Mouse (Mus musculus) ES-E14 (cell line): ENCODE data around the gene Klhl26. TPM values are rescaled to one million over a fixed set of nuclear protein-coding genes. Genes with fewer than 3 reads are reported as not detected.

Source experiments
- DNase-seq: peaks from one replicate; pipeline ENCODE4 v3.0.0-alpha.2; 2013; ENCODE audit warnings: low read depth, low spot score
- H3K27ac ChIP-seq: 2 replicates; pipeline ENCODE4 v1.5.1; 2012; ENCODE audit warnings: low read depth, mild to moderate bottlenecking, low read length, moderate library complexity, mixed read lengths; ENCODE audit not compliant: poor library complexity, insufficient read depth, severe bottlenecking
- H3K36me3 ChIP-seq: 2 replicates; pipeline ENCODE4 v1.6.1; 2012; ENCODE audit warnings: mild to moderate bottlenecking, low read length, moderate library complexity, mixed read lengths; ENCODE audit not compliant: control insufficient read depth, poor library complexity, insufficient read depth, severe bottlenecking
- H3K4me1 ChIP-seq, 2 experiments: fragments of 150-350 bp in 1 of 2; sonication (generic) in 1 of 2; 2 replicates each; pipeline ENCODE4 v1.6.1; 2012; ENCODE audit warnings: low read length in 2 of 2, mild to moderate bottlenecking in 1 of 2, mixed read lengths in 1 of 2; ENCODE audit not compliant: control insufficient read depth in 2 of 2, insufficient read depth in 2 of 2, poor library complexity in 1 of 2
- H3K4me3 ChIP-seq, 2 experiments: fragments of 150-350 bp in 1 of 2; sonication (generic) in 1 of 2; 2 replicates each; pipeline ENCODE4 v1.5.1; 2012; ENCODE audit warnings: low read length in 2 of 2, low read depth in 1 of 2, mild to moderate bottlenecking in 1 of 2, mixed read lengths in 1 of 2; ENCODE audit not compliant: insufficient read depth in 1 of 2, poor library complexity in 1 of 2, severe bottlenecking in 1 of 2
- H3K9ac ChIP-seq: 2 replicates; pipeline ENCODE4 v1.6.1; 2012; ENCODE audit warnings: low read depth, mild to moderate bottlenecking, low read length, mixed read lengths; ENCODE audit not compliant: poor library complexity, insufficient read depth, severe bottlenecking
- H3K9me3 ChIP-seq: fragments of 150-350 bp; sonication (generic); 2 replicates; pipeline ENCODE4 v1.6.1; 2012; ENCODE audit warnings: low read depth, mild to moderate bottlenecking, low read length; ENCODE audit not compliant: control insufficient read depth, insufficient read depth
- CHD2 ChIP-seq: IDR thresholded peaks from 2 replicates; pipeline ENCODE4 v1.6.1; 2014; ENCODE audit warnings: mild to moderate bottlenecking, low read depth, low read length, inconsistent platforms
- HCFC1 ChIP-seq: IDR thresholded peaks from 2 replicates; pipeline ENCODE4 v1.6.1; 2012; ENCODE audit warnings: low read length, inconsistent platforms, borderline replicate concordance; ENCODE audit not compliant: insufficient read depth
- MAFK ChIP-seq: IDR thresholded peaks from 2 replicates; pipeline ENCODE4 v1.6.1; 2014; ENCODE audit warnings: mild to moderate bottlenecking, low read depth, low read length, inconsistent platforms; ENCODE audit not compliant: insufficient read depth
- ZC3H11A ChIP-seq: IDR thresholded peaks from 2 replicates; pipeline ENCODE4 v1.6.1; 2012; ENCODE audit warnings: low read depth, mild to moderate bottlenecking, inconsistent platforms, low read length, borderline replicate concordance
- ZNF384 ChIP-seq: IDR thresholded peaks from 2 replicates; pipeline ENCODE4 v1.6.1; 2012; ENCODE audit warnings: low read depth, low read length, inconsistent platforms
- in situ Hi-C, 2 experiments: fragments of 600-800 bp; cut with MboI; formaldehyde crosslinking; loops; one replicate each; pipeline ENCODE4 v1.15.1; 2025; ENCODE audit warnings: low sequenced_read_pairs in 2 of 2, inconsistent platforms in 1 of 2; ENCODE audit not compliant: unreplicated experiment in 2 of 2
- total RNA-seq: library from RNA; depleted of rRNA; stranded (reverse); fragments of 300-350 nt; gene quantifications from 2 replicates; pipeline ENCODE4 v1.2.3, GENCODE M21; 2012

Gene Klhl26
- total RNA-seq, 1 experiment: 22.8 TPM

DNA sequence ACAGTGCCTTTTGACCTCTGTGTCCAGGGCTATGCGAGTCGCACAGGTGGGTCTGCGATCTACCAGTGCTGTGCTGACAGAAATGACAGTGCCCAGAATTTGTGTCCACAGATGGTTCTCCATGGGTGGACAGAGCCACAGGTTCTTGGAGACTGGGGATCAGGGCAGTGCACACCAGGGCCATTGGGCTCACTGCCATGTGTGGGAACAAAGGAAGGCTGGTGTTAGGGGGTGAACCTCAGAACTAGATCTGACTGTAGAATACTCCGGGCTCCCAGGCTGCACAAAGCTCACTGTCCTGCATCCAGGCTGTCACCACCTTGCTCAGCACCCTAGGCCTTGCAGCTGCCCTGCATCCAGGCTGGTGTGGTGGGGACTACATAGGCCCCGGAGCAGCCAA, 66.5 kb downstream of the Klhl26 start:
- Histone ChIP-seq H3K9me3 (no peaks in the 10 kb centered on the region), H3K27ac (no peak overlapping the region), H3K36me3 (no peaks in the 10 kb centered on the region), H3K9ac (no peak overlapping the region), H3K4me3 (no peak overlapping the region), H3K4me1 (peaks cover 0 to 4% of the 10 kb centered on the region in 2 experiments; a peak in 1 of 4 replicates)
- in situ Hi-C loops: no loop called here
- no peak for DNase-seq
- TF ChIP-seq ZNF384: no peak
- TF ChIP-seq MAFK: no peak
- TF ChIP-seq HCFC1: no peak
- TF ChIP-seq ZC3H11A: no peak
- no peak for TF ChIP-seq CHD2

DNA sequence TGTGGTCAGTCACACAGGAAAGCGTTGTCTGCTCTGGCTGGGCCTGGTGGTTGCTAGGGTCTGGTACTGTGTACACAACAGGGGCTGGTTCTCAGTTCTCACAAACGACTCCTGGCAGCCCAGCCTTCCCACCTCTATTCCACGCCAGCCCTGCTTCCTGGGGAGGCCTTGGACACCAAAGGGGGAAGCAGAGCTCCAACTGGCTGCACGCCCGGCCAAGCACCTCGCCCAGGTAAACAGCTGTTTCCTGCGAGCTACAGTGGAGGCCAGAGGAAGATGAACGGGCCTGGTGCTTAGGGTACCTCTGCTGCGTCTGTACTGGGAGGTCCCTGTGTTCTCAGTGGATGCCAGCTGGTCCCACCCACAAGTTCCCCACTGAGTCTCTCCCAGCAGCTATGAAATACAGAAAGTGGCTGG, 67.3 kb downstream of the Klhl26 start:
- TF ChIP-seq MAFK: no peak
- no peak for TF ChIP-seq CHD2
- no peak for TF ChIP-seq ZC3H11A
- TF ChIP-seq HCFC1: no peak
- TF ChIP-seq ZNF384: no peak
- peaks cover 0 to 4% of the 10 kb centered on the region in 2 experiments; a peak in 1 of 4 replicates for H3K4me1 ChIP-seq
- in situ Hi-C loops: no loop called here
- DNase-seq: no peak
- no peaks in the 10 kb centered on the region for H3K9me3 ChIP-seq
- H3K4me3 ChIP-seq: no peak overlapping the region
- no peaks in the 10 kb centered on the region for H3K36me3 ChIP-seq
- H3K27ac ChIP-seq: no peak overlapping the region
- H3K9ac ChIP-seq: no peak overlapping the region

DNA sequence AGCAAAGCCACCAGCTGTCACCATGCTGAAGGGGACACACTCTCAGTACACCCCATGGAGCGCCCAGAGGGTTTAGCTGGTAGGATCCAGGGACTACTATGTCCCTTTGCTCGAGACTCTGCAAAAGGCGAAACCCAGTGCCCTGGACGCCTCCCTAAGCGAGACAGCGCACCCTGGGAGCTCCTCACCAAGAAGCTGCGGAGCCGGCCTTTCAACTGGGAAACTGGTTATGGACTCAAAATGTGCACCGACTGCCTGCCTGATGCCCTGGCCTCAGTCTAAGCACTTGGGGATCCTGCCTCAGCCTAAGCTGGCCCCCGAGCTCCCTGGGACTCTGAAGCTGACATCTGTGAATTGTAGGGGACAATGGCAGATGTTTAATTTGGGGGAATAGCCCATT, 67.7 kb downstream of the Klhl26 start:
- Histone ChIP-seq H3K36me3 (no peaks in the 10 kb centered on the region), H3K27ac (no peak overlapping the region), H3K4me3 (no peak overlapping the region), H3K9ac (no peak overlapping the region), H3K4me1 (peaks cover 0 to 4% of the 10 kb centered on the region in 2 experiments; a peak in 1 of 4 replicates), H3K9me3 (no peaks in the 10 kb centered on the region)
- in situ Hi-C loops: no loop called here
- no peak for DNase-seq
- TF ChIP-seq ZC3H11A: no peak
- TF ChIP-seq CHD2: no peak

DNA sequence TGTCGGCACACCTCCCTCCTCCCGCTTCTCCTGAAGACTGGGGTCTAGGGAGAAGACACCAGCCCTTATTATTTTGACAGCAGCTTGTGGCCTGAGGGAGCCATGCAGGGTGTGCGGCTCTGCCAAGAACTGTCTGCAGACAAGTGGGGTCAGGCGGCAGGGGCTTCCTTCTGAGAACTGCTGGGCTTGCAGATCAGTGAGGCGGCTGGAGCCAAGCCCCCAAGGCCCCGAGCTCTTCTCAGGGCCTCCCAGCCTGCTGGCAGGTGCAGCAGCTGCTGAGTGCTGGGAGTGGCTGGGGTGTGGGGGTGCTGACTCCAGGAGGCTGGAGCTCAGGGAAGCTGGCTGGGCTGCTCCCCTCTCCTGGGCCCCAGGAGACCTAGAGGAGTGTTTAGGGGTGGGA, 68.5 kb downstream of the Klhl26 start:
- H3K4me3 ChIP-seq: no peak overlapping the region
- no peak for TF ChIP-seq HCFC1
- TF ChIP-seq ZC3H11A: no peak
- TF ChIP-seq CHD2: no peak
- TF ChIP-seq MAFK: no peak
- TF ChIP-seq ZNF384: no peak
- no peaks in the 10 kb centered on the region for H3K36me3 ChIP-seq
- in situ Hi-C loops: no loop called here
- DNase-seq: no peak
- H3K9ac ChIP-seq: no peak overlapping the region
- no peaks in the 10 kb centered on the region for H3K9me3 ChIP-seq
- no peak overlapping the region for H3K27ac ChIP-seq
- H3K4me1 ChIP-seq: peaks cover 0 to 4% of the 10 kb centered on the region in 2 experiments; a peak in 1 of 4 replicates
